Mouse (Mus musculus): Measurements from ENCODE around the gene Piezo1.

DNA sequence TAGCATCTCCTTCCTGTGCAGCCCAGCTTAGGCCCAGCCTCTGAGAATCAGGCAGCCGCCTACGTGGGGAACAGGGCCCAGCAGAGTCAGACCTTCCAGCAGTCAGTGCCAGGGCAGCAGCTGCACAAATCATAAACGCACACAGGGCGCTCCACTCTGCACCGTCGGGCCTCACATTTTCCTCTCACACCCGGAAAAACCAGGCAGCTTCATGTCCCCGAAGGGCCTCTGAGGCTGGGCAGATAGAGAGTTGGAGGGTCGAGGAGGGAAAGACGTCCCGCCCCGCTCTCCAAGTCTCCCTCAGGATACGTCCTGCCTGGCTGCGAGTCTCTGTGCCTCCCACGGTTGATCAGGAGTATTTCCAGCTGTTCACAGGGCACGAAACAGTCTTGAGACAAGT, 39.6 kb downstream of the Piezo1 start:
- 0 out of 2 replicates have a peak, but pooled peaks have one; percentile 11 for TF ChIP-seq POLR2A (IDR thresholded peaks at IDR 0.05; ENCODE audit: insufficient read depth, low read depth, low read length)
- no peak for TF ChIP-seq CTCF (IDR thresholded peaks at IDR 0.05)
- 0 out of 2 replicates have a peak, but pooled peaks have one; percentile 4 for TF ChIP-seq EP300 (IDR thresholded peaks at IDR 0.05; ENCODE audit: insufficient read depth, low read depth, low read length)
